Mouse (Mus musculus) midbrain, postnatal 0 days (tissue): Measurements from ENCODE around the gene Fat3. TPM values are rescaled to one million over a fixed set of nuclear protein-coding genes. Genes with fewer than 3 reads are reported as not detected.

Source experiments
- ATAC-seq: fragments of 200-750 bp; cut with Nextera tagmentation; 2 replicates; pipeline ENCODE4 v1.8.0; 2017; ENCODE audit warnings: moderate number of reproducible peaks, mild to moderate bottlenecking, moderate TSS enrichment, moderate library complexity; ENCODE audit not compliant: low FRiP score
- DNase-seq: peaks from one replicate; pipeline ENCODE4 v3.0.0-alpha.2; 2015; ENCODE audit warnings: low spot score
- H3K27ac ChIP-seq: fragments of 300-500 bp; sonication (generic); 2 replicates; pipeline ENCODE4 v1.5.1; 2014; ENCODE audit warnings: low read depth, mild to moderate bottlenecking, low read length, mixed read lengths
- H3K27me3 ChIP-seq: fragments of 300-500 bp; sonication (generic); 2 replicates; pipeline ENCODE4 v1.6.1; 2014; ENCODE audit warnings: low read length, control low read depth, mixed read lengths; ENCODE audit not compliant: insufficient read depth
- H3K36me3 ChIP-seq: fragments of 300-500 bp; sonication (generic); 2 replicates; pipeline ENCODE4 v1.6.1; 2014; ENCODE audit warnings: low read length, control low read depth, mixed read lengths; ENCODE audit not compliant: insufficient read depth
- H3K4me1 ChIP-seq: fragments of 300-500 bp; sonication (generic); 2 replicates; pipeline ENCODE4 v1.6.1; 2014; ENCODE audit warnings: mild to moderate bottlenecking, control low read depth, antibody characterized with exemption, low read length, mixed read lengths; ENCODE audit not compliant: insufficient read depth
- H3K4me2 ChIP-seq: fragments of 300-500 bp; sonication (generic); 2 replicates; pipeline ENCODE4 v1.6.1; 2014; ENCODE audit warnings: low read depth, mild to moderate bottlenecking, low read length, mixed read lengths; ENCODE audit not compliant: poor library complexity, severe bottlenecking
- H3K4me3 ChIP-seq: fragments of 300-500 bp; sonication (generic); 2 replicates; pipeline ENCODE4 v1.5.1; 2014; ENCODE audit warnings: low read depth, mild to moderate bottlenecking, low read length, moderate library complexity
- H3K9ac ChIP-seq: fragments of 300-500 bp; sonication (generic); replicated peaks from 2 replicates; pipeline ENCODE4 v1.6.1; 2014; ENCODE audit warnings: mild to moderate bottlenecking, low read length, moderate library complexity, mixed read lengths; ENCODE audit not compliant: poor library complexity, severe bottlenecking
- H3K9me3 ChIP-seq: fragments of 300-500 bp; sonication (generic); 2 replicates; pipeline ENCODE4 v1.6.1; 2016; ENCODE audit warnings: low read length, control low read depth
- CTCF ChIP-seq: IDR thresholded peaks from 2 replicates; pipeline ENCODE4 v1.5.1; 2016; ENCODE audit warnings: antibody characterized with exemption, mild to moderate bottlenecking
- WGBS: fragments of 180-500 bp; shearing (Covaris S2); extraction: QIAGEN DNeasy Blood & Tissue Kit; methylation state at CpG from one replicate; pipeline ENCODE4 v1.1.7; 2014; 5-methylcytosine and 5-hydroxymethylcytosine counted together
- polyA plus RNA-seq: library from polyadenylated mRNA; unstranded; fragments of >200 nt; fragmentation: Nextera tagmentation; extraction: Ambion mirVana; gene quantifications from 2 replicates; pipeline ENCODE4 v1.2.1, GENCODE M21; 2015
- total RNA-seq: library from RNA; depleted of rRNA; stranded (reverse); fragments of >200 nt; gene quantifications from 2 replicates; pipeline ENCODE4 v1.2.3, GENCODE M21; 2014

Gene Fat3
- total and polyA plus RNA-seq, 2 experiments from 2014 or later, result 7.6 to 63.7 TPM

- Histone ChIP-seq H3K4me1 (no peaks in the 10 kb centered on the region), H3K36me3 (no peaks in the 10 kb centered on the region), H3K27me3 (no peaks in the 10 kb centered on the region), H3K4me3 (no peak overlapping the region), H3K9me3 (no peaks in the 10 kb centered on the region), H3K9ac (no peak overlapping the region), H3K27ac (no peak overlapping the region), H3K4me2 (no peak overlapping the region)
- DNase-seq (peak; percentile 20), ATAC-seq (no peak; the same call in 1 of the 2 replicates)
- WGBS, result 77% methylated on average over 14 of the region's 14 CpGs
- TF ChIP-seq CTCF, result no peak
These were observed 522.8 kb downstream of the Fat3 start for GRCm38 (mm10) chr9:15978317-15978716.

GRCm38 (mm10) chr9:15976959-15977663 is 524.0 kb downstream of the Fat3 start:
- no peak overlapping the region for H3K4me3 ChIP-seq
- no peak for ATAC-seq
- H3K36me3 ChIP-seq, result no peaks in the 10 kb centered on the region
- 51% methylated on average over 12 of the region's 12 CpGs for WGBS
- H3K9me3 ChIP-seq, result no peaks in the 10 kb centered on the region
- no peaks in the 10 kb centered on the region for H3K27me3 ChIP-seq
- no peak overlapping the region for H3K4me2 ChIP-seq
- peak; percentile 57 for DNase-seq
- no peak overlapping the region for H3K9ac ChIP-seq
- no peak overlapping the region for H3K27ac ChIP-seq
- no peak for TF ChIP-seq CTCF
- no peaks in the 10 kb centered on the region for H3K4me1 ChIP-seq

GRCm38 (mm10) chr9:15975999-15976398 is 525.1 kb downstream of the Fat3 start:
- TF ChIP-seq CTCF, result no peak
- DNase-seq (no peak), ATAC-seq (no peak)
- WGBS, result 87% methylated on average over 2 of the region's 2 CpGs
- Histone ChIP-seq H3K4me1 (no peaks in the 10 kb centered on the region), H3K9ac (no peak overlapping the region), H3K27me3 (no peaks in the 10 kb centered on the region), H3K4me2 (no peak overlapping the region), H3K9me3 (no peaks in the 10 kb centered on the region), H3K27ac (no peak overlapping the region), H3K36me3 (no peaks in the 10 kb centered on the region), H3K4me3 (no peak overlapping the region)

- WGBS, result 80% methylated on average over 1 of the region's 1 CpGs
- no peak overlapping the region for H3K27ac ChIP-seq
- no peak for DNase-seq
- H3K4me2 ChIP-seq, result no peak overlapping the region
- H3K4me1 ChIP-seq, result no peaks in the 10 kb centered on the region
- peaks cover 4% of the 10 kb centered on the region; the same call in 1 of the 2 replicates for H3K36me3 ChIP-seq
- no peak overlapping the region for H3K4me3 ChIP-seq
- H3K9ac ChIP-seq, result no peak overlapping the region
- ATAC-seq, result no peak
- no peak for TF ChIP-seq CTCF
- no peaks in the 10 kb centered on the region for H3K9me3 ChIP-seq
- no peaks in the 10 kb centered on the region for H3K27me3 ChIP-seq
These were observed 528.9 kb downstream of the Fat3 start for GRCm38 (mm10) chr9:15972201-15972600.

GRCm38 (mm10) chr9:15971393-15971792 is 529.7 kb downstream of the Fat3 start:
- Histone ChIP-seq H3K9me3 (no peaks in the 10 kb centered on the region), H3K36me3 (peaks cover 6% of the 10 kb centered on the region; the same call in 1 of the 2 replicates), H3K4me2 (no peak overlapping the region), H3K27me3 (no peaks in the 10 kb centered on the region), H3K27ac (no peak overlapping the region), H3K4me3 (no peak overlapping the region), H3K4me1 (no peaks in the 10 kb centered on the region), H3K9ac (no peak overlapping the region)
- DNase-seq, result no peak
- ATAC-seq, result no peak
- TF ChIP-seq CTCF, result no peak

- no peak for ATAC-seq
- Histone ChIP-seq H3K4me2 (no peak overlapping the region), H3K27ac (no peak overlapping the region), H3K4me3 (no peak overlapping the region), H3K27me3 (no peaks in the 10 kb centered on the region), H3K36me3 (peaks cover 22% of the 10 kb centered on the region), H3K9me3 (no peaks in the 10 kb centered on the region), H3K9ac (no peak overlapping the region), H3K4me1 (no peaks in the 10 kb centered on the region)
- no peak for TF ChIP-seq CTCF
- 80% methylated on average over 3 of the region's 3 CpGs for WGBS
- no peak for DNase-seq
These were observed 536.9 kb downstream of the Fat3 start for GRCm38 (mm10) chr9:15964198-15964597.
